Mouse (Mus musculus): ENCODE results near the gene 4933421I07Rik. TPM values are rescaled to one million over a fixed set of nuclear protein-coding genes. Genes with fewer than 3 reads are reported as not detected.

Gene 4933421I07Rik
- polyA plus RNA-seq (2015; fragmentation: Nextera tagmentation; extraction: Ambion mirVana) = not detected in 2 replicates

DNA sequence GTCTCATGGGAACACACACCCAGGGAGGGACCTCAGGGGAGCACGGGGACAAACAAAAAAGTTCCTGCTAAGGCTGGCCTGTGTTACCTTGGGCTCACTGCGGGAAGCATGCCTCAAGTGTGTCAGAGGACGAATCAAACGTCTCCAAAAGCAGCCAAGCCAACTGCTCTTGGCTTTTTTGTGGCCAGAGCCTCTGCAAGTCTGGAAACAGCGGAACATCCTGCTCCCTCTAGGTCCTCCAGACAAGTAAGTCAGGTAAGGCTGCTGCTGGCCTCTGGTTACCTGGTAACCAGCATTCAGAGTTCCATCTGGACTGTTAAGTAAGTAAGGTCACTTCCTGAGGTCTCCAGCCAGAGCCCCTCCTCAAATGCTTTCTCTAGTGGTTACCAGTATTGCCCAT, at the start of gene 4933421I07Rik:
Gene 4933421I07Rik (minus strand): TSS at position 271 of the 400 bp plus-strand sequence.
- no peak for ATAC-seq (replicated peaks)
- no peak within 1 kb of the TSS for H3K4me3 ChIP-seq
- WGBS = 81% methylated on average over 5 of the region's 5 CpGs
- no peak within 1 kb of the TSS for H3K27ac ChIP-seq
- H3K36me3 ChIP-seq (replicated peaks) = no peaks in the 10 kb centered on the region
- H3K9me3 ChIP-seq = peaks cover 21% of the 10 kb centered on the region
- no peak within 1 kb of the TSS for H3K4me2 ChIP-seq
- no peak within 1 kb of the TSS for H3K9ac ChIP-seq
- H3K4me1 ChIP-seq = no peaks in the 10 kb centered on the region
- H3K27me3 ChIP-seq (replicated peaks) = no peaks in the 10 kb centered on the region

DNA sequence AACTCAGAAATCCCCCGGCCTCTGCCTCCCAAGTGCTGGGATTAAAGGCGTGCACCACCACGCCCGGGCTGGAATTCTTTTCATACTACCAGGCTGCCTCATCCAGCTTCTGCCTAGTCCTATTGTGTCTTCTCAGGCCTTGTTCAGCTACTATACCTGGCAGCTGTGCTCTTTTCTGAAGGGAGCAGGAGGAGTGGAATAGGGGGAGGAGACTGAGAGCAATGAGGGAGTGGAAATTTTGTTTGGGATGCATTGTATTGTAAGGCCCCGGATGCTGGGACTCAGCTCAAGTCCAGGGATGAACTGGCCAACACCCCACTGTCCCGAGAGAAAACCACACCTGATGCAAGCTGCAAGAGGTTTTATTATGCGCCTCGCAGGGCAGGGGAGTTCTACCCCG, 49.4 kb upstream of the 4933421I07Rik start:
- 95% methylated on average over 9 of the region's 9 CpGs for WGBS
- peaks cover 28% of the 10 kb centered on the region for H3K36me3 ChIP-seq (replicated peaks)

DNA sequence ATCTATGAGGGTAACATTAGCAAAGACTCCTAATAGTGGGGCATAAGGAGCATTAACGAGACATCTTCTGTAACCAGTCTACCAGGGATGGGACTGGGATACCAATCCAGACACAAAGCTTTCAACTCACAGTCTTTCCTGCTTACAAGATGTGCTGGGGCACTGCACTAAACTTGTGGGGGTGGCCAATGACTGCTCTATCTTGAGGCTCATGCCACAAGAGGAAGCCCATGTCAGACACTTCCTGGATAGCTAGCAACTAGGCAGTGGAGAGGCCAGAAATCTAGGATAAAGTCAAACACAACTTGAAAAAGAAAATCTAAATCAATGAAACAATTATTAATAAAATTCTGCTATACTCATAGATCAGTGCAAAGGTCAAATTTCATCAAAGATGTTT, 48.3 kb upstream of the 4933421I07Rik start:
- H3K27ac ChIP-seq = no peak overlapping the region
- H3K4me1 ChIP-seq = no peaks in the 10 kb centered on the region
- H3K27me3 ChIP-seq (replicated peaks) = no peaks in the 10 kb centered on the region
- H3K36me3 ChIP-seq (replicated peaks) = peaks cover 28% of the 10 kb centered on the region
- ATAC-seq (replicated peaks) = no peak
- no peak overlapping the region for H3K4me2 ChIP-seq
- H3K4me3 ChIP-seq = no peak overlapping the region
- H3K9me3 ChIP-seq = peaks cover 7% of the 10 kb centered on the region; the same call in 1 of the 2 replicates
- no peak overlapping the region for H3K9ac ChIP-seq
- WGBS = 97% methylated on average over 1 of the region's 1 CpGs

More for the DNA sequence above, 49.4 kb upstream of the 4933421I07Rik start:
- Histone ChIP-seq H3K9me3 (peaks cover 7% of the 10 kb centered on the region; the same call in 1 of the 2 replicates), H3K4me2 (no peak overlapping the region), H3K27ac (no peak overlapping the region), H3K27me3 (replicated peaks) (no peaks in the 10 kb centered on the region), H3K9ac (no peak overlapping the region), H3K4me1 (no peaks in the 10 kb centered on the region), H3K4me3 (no peak overlapping the region)
- ATAC-seq (replicated peaks) = no peak

DNA sequence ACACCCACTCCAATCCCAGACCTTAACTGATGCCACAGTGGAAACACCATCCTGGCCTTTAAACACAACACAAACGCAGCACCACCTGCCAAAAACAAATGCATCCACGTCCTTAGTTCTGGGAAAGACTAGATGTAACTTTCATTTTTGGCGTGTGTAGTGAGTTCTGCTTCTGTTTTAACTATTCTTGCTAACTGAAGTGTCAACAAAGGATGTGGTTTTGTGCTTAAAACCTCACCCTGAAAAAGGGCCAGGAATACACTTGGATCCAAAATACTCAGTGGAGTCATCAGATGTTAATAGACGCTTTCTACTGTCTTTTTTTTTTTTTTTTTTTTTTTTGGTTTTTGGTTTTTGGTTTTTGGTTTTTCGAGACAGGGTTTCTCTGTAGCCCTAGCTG, 42.9 kb upstream of the 4933421I07Rik start:
- WGBS = 97% methylated on average over 5 of the region's 5 CpGs
- no peak for ATAC-seq (replicated peaks)
- H3K9me3 ChIP-seq = peaks cover 7% of the 10 kb centered on the region; the same call in 1 of the 2 replicates
- H3K27ac ChIP-seq = no peak overlapping the region
- H3K4me2 ChIP-seq = no peak overlapping the region
- no peaks in the 10 kb centered on the region for H3K27me3 ChIP-seq (replicated peaks)
- no peak overlapping the region for H3K9ac ChIP-seq
- no peaks in the 10 kb centered on the region for H3K4me1 ChIP-seq
- no peak overlapping the region for H3K4me3 ChIP-seq
- peaks cover 38% of the 10 kb centered on the region for H3K36me3 ChIP-seq (replicated peaks)

DNA sequence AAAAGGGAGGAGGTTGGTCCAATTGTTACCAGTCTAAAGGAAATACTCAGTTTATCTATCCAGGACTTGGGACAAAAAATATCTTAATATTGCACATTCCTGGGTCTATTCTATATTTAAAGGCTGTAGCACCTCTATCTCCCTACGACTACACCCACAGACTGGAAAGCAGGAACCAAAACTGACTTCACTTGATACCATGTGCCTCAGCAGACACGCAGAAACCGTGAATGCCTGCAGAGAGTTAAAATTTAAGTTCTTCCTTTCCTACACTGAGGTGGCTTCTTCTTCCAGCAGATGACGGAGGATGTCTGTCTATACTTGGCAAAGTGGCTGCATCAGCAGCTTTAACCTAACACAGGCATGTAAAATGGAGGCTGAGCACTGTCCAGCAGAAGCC, 42.4 kb upstream of the 4933421I07Rik start:
- Histone ChIP-seq H3K4me3 (no peak overlapping the region), H3K36me3 (replicated peaks) (peaks cover 38% of the 10 kb centered on the region), H3K4me1 (no peaks in the 10 kb centered on the region), H3K27me3 (replicated peaks) (no peaks in the 10 kb centered on the region), H3K4me2 (no peak overlapping the region), H3K9ac (no peak overlapping the region), H3K9me3 (peaks cover 7% of the 10 kb centered on the region; the same call in 1 of the 2 replicates), H3K27ac (no peak overlapping the region)
- ATAC-seq (replicated peaks) = no peak
- 98% methylated on average over 4 of the region's 4 CpGs for WGBS

DNA sequence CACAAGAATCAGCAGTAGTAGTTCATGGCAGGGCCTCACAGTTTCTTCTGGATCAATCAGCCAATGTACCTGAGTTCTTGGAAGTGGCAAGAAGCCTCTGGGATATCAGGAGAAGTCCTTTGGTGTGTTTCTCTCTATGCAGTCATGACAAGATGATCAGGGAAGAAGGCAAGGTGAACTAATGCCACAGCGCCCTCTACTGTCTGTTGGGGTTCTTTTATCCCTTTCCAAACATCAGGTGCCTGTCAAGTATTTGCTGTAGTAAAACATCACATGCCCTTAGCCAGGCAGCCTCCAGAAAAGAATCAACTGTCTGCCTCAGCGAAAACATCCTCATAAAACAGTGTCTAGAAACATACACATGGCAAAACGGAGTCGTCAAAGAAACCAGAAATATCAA, 6.7 kb upstream of the 4933421I07Rik start:
- Histone ChIP-seq H3K4me3 (no peak overlapping the region), H3K9me3 (peaks cover 19% of the 10 kb centered on the region; the same call in 1 of the 2 replicates), H3K27me3 (replicated peaks) (no peaks in the 10 kb centered on the region), H3K36me3 (replicated peaks) (no peaks in the 10 kb centered on the region), H3K27ac (no peak overlapping the region), H3K4me1 (no peaks in the 10 kb centered on the region), H3K9ac (no peak overlapping the region), H3K4me2 (no peak overlapping the region)
- ATAC-seq (replicated peaks) = no peak
- 58% methylated on average over 4 of the region's 4 CpGs for WGBS

DNA sequence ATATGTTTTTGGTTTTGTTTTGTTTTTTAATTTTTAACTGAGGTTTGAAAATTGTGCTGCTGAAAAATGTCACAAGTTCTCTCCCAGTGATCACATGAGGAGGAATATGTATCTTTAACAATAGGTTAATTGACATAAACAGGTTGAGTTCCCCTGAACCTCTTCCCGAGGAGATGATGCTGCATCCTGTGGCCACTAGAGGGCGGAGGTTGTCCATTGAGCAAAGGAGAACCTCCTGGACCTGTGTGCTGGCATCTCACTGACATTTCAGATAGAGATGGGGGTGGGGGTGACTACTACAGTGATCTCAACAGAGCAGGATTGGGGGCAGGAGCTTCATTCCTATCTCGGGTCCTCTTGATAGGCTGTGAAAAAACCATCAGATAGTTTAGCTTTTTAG, 2.7 kb upstream of the 4933421I07Rik start:
- Histone ChIP-seq H3K4me2 (no peak overlapping the region), H3K9ac (no peak overlapping the region), H3K4me3 (no peak overlapping the region), H3K4me1 (no peaks in the 10 kb centered on the region), H3K36me3 (replicated peaks) (no peaks in the 10 kb centered on the region), H3K27ac (no peak overlapping the region), H3K27me3 (replicated peaks) (no peaks in the 10 kb centered on the region), H3K9me3 (peaks cover 30% of the 10 kb centered on the region)
- no peak for ATAC-seq (replicated peaks)
- 42% methylated on average over 3 of the region's 3 CpGs for WGBS

DNA sequence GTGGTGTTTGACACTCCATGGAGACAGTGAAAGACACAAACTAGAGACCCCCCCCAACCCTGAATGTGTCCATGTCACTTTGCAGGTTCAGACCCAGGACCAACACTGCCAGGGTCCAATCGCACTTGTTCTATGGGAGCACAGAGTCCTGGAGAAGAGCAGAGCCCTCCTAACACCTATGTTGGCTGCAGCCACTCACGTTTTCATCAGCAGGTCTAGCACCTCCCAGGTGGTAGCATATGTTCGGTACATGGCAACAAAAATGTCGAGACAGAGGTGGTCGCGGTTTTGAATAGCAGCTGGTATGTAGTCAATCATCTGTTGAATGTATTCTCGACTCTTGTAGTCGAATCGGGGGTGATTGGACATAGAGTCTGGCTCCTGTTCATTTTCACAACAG, 568 bp downstream of the 4933421I07Rik start:
- no peaks in the 10 kb centered on the region for H3K27me3 ChIP-seq (replicated peaks)
- no peak overlapping the region for H3K27ac ChIP-seq
- H3K9ac ChIP-seq = no peak overlapping the region
- H3K36me3 ChIP-seq (replicated peaks) = no peaks in the 10 kb centered on the region
- H3K4me1 ChIP-seq = no peaks in the 10 kb centered on the region
- no peak overlapping the region for H3K4me3 ChIP-seq
- no peak overlapping the region for H3K4me2 ChIP-seq
- WGBS = 86% methylated on average over 9 of the region's 9 CpGs
- ATAC-seq (replicated peaks) = no peak
- peaks cover 25% of the 10 kb centered on the region for H3K9me3 ChIP-seq

Other genes with a start within 250 kb of the 4933421I07Rik start
- gene Vmn2r61, start 188.1 kb downstream of the 4933421I07Rik start, polyA plus RNA-seq (2015; fragmentation: Nextera tagmentation; extraction: Ambion mirVana) = not detected in 2 replicates
- 13.1 and 16.4 TPM in 2 replicates for gene Zfp141, start 57.6 kb upstream of the 4933421I07Rik start, polyA plus RNA-seq (2015; fragmentation: Nextera tagmentation; extraction: Ambion mirVana)
- gene Gm21028, start 130.5 kb upstream of the 4933421I07Rik start, polyA plus RNA-seq (2015; fragmentation: Nextera tagmentation; extraction: Ambion mirVana) = not detected in 2 replicates
- gene Zfp977, start 144.4 kb upstream of the 4933421I07Rik start, polyA plus RNA-seq (2015; fragmentation: Nextera tagmentation; extraction: Ambion mirVana) = 1.9 and 2.1 TPM in 2 replicates
- 2.2 and 2.7 TPM in 2 replicates for gene Zfp976, start 194.5 kb upstream of the 4933421I07Rik start, polyA plus RNA-seq (2015; fragmentation: Nextera tagmentation; extraction: Ambion mirVana)
- gene Zfp975, start 244.6 kb upstream of the 4933421I07Rik start, polyA plus RNA-seq (2015; fragmentation: Nextera tagmentation; extraction: Ambion mirVana) = 7.3 and 7.7 TPM in 2 replicates